Mouse (Mus musculus) C2C12 (cell line): ENCODE data around the gene Vpreb3. TPM values are rescaled to one million over a fixed set of nuclear protein-coding genes. Genes with fewer than 3 reads are reported as not detected.

Source experiments
- H3K27me3 ChIP-seq: one replicate; pipeline ENCODE4 v1.6.1; 2011; ENCODE audit not compliant: control insufficient read depth, insufficient read depth, insufficient read length
- H3K36me3 ChIP-seq: one replicate; pipeline ENCODE4 v1.6.1; 2011; ENCODE audit not compliant: control insufficient read depth, insufficient read depth
- H3K4me3 ChIP-seq: one replicate; pipeline ENCODE4 v1.5.1; 2011; ENCODE audit warnings: mild to moderate bottlenecking, control low read depth; ENCODE audit not compliant: poor library complexity, insufficient read depth, severe bottlenecking
- H3K79me2 ChIP-seq: one replicate; pipeline ENCODE4 v1.6.1; 2011; ENCODE audit not compliant: control insufficient read depth, insufficient read depth
- H3K79me3 ChIP-seq: one replicate; pipeline ENCODE4 v1.6.1; 2011; ENCODE audit warnings: low read depth, control low read depth
- H3ac ChIP-seq: one replicate; pipeline ENCODE3; 2011; ENCODE audit warnings: low read depth; ENCODE audit not compliant: control insufficient read depth, insufficient read length
- CEBPB ChIP-seq: IDR thresholded peaks from one replicate; pipeline ENCODE4 v1.6.1; 2011; ENCODE audit warnings: low read depth, mild to moderate bottlenecking, control low read depth, moderate library complexity
- CTCF ChIP-seq: IDR thresholded peaks from one replicate; pipeline ENCODE4 v1.5.1; 2011; ENCODE audit not compliant: control insufficient read depth, insufficient read depth, insufficient read length
- FOSL1 ChIP-seq: IDR thresholded peaks from one replicate; pipeline ENCODE4 v1.8.0; 2011; ENCODE audit warnings: mild to moderate bottlenecking, low read length; ENCODE audit not compliant: poor library complexity, insufficient read depth, severe bottlenecking
- MAX ChIP-seq: IDR thresholded peaks from one replicate; pipeline ENCODE4 v1.6.1; 2011; ENCODE audit warnings: mild to moderate bottlenecking, control low read depth
- MYOD1 ChIP-seq: IDR thresholded peaks from one replicate; pipeline ENCODE4 v1.6.1; 2011; ENCODE audit warnings: low read depth; ENCODE audit not compliant: control insufficient read depth, insufficient read length
- MYOG ChIP-seq: IDR thresholded peaks from one replicate; pipeline ENCODE4 v1.6.1; 2011; ENCODE audit not compliant: control insufficient read depth, insufficient read length; ENCODE audit errors: extremely low read depth
- USF1 ChIP-seq: IDR thresholded peaks from one replicate; pipeline ENCODE4 v1.6.1; 2011; ENCODE audit warnings: low read depth, mild to moderate bottlenecking, control low read depth, moderate library complexity
- polyA plus RNA-seq: library from polyadenylated mRNA; unstranded; fragments of >200 nt; fragmentation: generic; extraction: Trizol; gene quantifications from one replicate; pipeline ENCODE4 v1.2.1, GENCODE M21; 2012; ENCODE audit warnings: missing spikeins

Vpreb3 gene
- polyA plus RNA-seq, 1 experiment, result 0.13 TPM

- Histone ChIP-seq H3K4me3 (peak within 1 kb of the TSS; percentile 21), H3K79me2 (peaks cover 9% of the 10 kb centered on the region), H3K27me3 (no peaks in the 10 kb centered on the region), H3K36me3 (no peaks in the 10 kb centered on the region), H3ac (peak within 1 kb of the TSS; percentile 4), H3K79me3 (peaks cover 1% of the 10 kb centered on the region)
- no peak for TF ChIP-seq USF1
- no peak for TF ChIP-seq MAX
- no peak for TF ChIP-seq CEBPB
- TF ChIP-seq FOSL1, result no peak
- no peak for TF ChIP-seq MYOG
Observed at GRCm38 (mm10) chr10:75935680-75936541, 6.9 kb upstream of the Vpreb3 start, which contains the start of gene Mmp11. Gene Mmp11 (minus strand): TSS chr10:75936496.

GRCm38 (mm10) chr10:75936909-75937667 is 5.8 kb upstream of the Vpreb3 start:
- H3K79me2 ChIP-seq, result no peaks in the 10 kb centered on the region
- no peak overlapping the region for H3K4me3 ChIP-seq
- no peak for TF ChIP-seq USF1
- TF ChIP-seq FOSL1, result no peak
- no peak for TF ChIP-seq MYOG
- TF ChIP-seq CEBPB, result no peak
- peak overlapping the region; percentile 4 for H3ac ChIP-seq
- H3K36me3 ChIP-seq, result no peaks in the 10 kb centered on the region
- H3K79me3 ChIP-seq, result no peaks in the 10 kb centered on the region
- H3K27me3 ChIP-seq, result no peaks in the 10 kb centered on the region

- no peak overlapping the region for H3ac ChIP-seq
- H3K4me3 ChIP-seq, result no peak overlapping the region
- H3K79me2 ChIP-seq, result no peaks in the 10 kb centered on the region
- no peaks in the 10 kb centered on the region for H3K36me3 ChIP-seq
- H3K79me3 ChIP-seq, result no peaks in the 10 kb centered on the region
- TF ChIP-seq CTCF (no peak), MYOG (no peak), MYOD1 (no peak), MAX (no peak), CEBPB (peak; percentile 59)
- H3K27me3 ChIP-seq, result no peaks in the 10 kb centered on the region
Observed at GRCm38 (mm10) chr10:75937851-75938643, 4.8 kb upstream of the Vpreb3 start.

GRCm38 (mm10) chr10:75939481-75940234 is 3.2 kb upstream of the Vpreb3 start:
- Histone ChIP-seq H3K27me3 (no peaks in the 10 kb centered on the region), H3K79me2 (no peaks in the 10 kb centered on the region), H3K36me3 (no peaks in the 10 kb centered on the region), H3K79me3 (no peaks in the 10 kb centered on the region), H3K4me3 (no peak overlapping the region), H3ac (no peak overlapping the region)
- no peak for TF ChIP-seq CEBPB
- TF ChIP-seq CTCF, result no peak
- no peak for TF ChIP-seq MAX
- TF ChIP-seq MYOD1, result no peak
- no peak for TF ChIP-seq FOSL1
- TF ChIP-seq USF1, result no peak
- TF ChIP-seq MYOG, result no peak

- H3K4me3 ChIP-seq, result no peak within 1 kb of the TSS
Observed at GRCm38 (mm10) chr10:75940520-75940919, 2.3 kb upstream of the Vpreb3 start, which contains the start of gene Gm867. Gene Gm867 (minus strand): TSS chr10:75940672.

More at GRCm38 (mm10) chr10:75940520-75940919, 2.3 kb upstream of the Vpreb3 start, which contains the start of gene Gm867:
- no peaks in the 10 kb centered on the region for H3K79me3 ChIP-seq
- no peak for TF ChIP-seq FOSL1
- TF ChIP-seq CEBPB, result no peak
- no peak for TF ChIP-seq MYOD1
- no peak for TF ChIP-seq MAX
- TF ChIP-seq USF1, result no peak
- no peak for TF ChIP-seq MYOG
- TF ChIP-seq CTCF, result no peak
- H3ac ChIP-seq, result no peak within 1 kb of the TSS
- H3K36me3 ChIP-seq, result no peaks in the 10 kb centered on the region
- H3K27me3 ChIP-seq, result no peaks in the 10 kb centered on the region
- H3K79me2 ChIP-seq, result no peaks in the 10 kb centered on the region
